Mouse (Mus musculus) liver, adult 2 months (tissue): Measurements from ENCODE around the gene Cacna1h.

ENCODE experiments used
- CTCF ChIP-seq: fragments of 200-500 bp; IDR thresholded peaks from 2 replicates; pipeline ENCODE4 v1.5.1; 2011; ENCODE audit warnings: low read depth, low read length, control low read depth
- POLR2A ChIP-seq: fragments of 200-500 bp; IDR thresholded peaks from 2 replicates; pipeline ENCODE4 v1.6.1; 2011; ENCODE audit warnings: low read length, control low read depth; ENCODE audit not compliant: insufficient read depth; ENCODE audit errors: extremely low read depth

DNA sequence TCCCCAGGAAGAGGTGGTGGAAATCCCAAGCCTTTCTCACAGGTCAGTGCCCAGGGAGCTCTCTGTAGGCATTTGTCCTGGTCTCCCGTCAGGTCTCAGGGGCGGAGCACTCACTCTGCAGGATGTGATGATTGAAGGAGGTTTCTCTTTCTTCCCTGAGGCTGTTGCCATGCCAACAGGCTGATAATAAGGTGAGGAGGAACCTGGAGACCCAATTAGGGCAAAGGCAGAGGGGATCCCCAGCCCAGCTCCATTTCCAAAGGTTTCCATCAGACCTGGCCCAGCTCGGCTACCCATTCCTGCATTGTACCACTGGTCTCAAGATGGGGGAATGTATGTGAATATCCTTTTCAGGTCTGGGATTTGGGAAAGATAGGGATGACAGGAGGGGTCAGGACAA lies 29.4 kb downstream of the Cacna1h start:
- TF ChIP-seq POLR2A (no peak), CTCF (no peak)
